Mouse (Mus musculus) right cerebral cortex, postnatal 14 days (tissue): ENCODE measurements around the gene Tbc1d22b.

Experiments used
- DNase-seq: peaks from one replicate; pipeline ENCODE4 v3.0.0; 2022

The Tbc1d22b gene

DNA sequence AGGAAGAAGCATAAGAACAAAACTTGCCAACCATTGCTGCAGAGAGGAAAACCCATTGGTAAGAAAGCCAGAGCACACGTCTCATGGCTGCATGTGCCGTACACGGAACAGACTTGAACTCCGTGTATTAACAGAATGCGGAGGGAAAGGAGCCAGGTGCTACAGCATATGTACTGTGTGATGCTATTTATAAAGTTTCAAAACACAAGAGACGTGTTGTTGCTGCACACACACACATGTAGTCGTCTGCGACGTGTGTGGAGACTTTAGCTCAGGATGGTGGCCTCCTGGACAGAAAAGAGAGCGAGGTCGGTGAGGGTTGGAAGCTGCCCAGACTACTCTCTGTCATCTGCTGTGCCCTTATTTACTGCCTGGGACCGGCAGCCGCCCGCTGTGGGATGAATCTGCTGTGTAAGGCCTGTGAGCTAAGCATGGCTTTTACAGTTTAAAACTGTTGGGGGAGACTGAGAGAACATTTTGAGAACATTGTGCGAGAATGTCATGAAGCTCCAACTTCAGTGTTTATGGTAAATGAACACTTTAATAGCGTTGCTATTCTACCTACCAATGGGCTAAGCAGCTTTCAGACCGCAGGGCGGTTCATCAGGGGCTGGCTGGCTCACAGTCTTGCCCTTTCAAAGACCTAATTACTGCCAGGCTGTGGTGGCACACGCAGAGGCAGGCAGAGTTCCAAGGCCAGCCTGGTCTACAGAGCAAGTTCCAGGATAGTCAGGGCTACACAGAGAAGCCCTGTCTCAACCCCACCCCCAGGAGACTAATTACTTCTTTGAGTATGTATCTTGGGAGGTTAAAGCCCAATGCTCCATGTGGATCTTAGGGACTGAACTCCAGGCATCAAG is 6.5 kb upstream of the Tbc1d22b start:
- DNase-seq: no peak

GRCm38 (mm10) chr17:29544064-29544463 is 5.5 kb upstream of the Tbc1d22b start:
- DNase-seq: no peak

DNA sequence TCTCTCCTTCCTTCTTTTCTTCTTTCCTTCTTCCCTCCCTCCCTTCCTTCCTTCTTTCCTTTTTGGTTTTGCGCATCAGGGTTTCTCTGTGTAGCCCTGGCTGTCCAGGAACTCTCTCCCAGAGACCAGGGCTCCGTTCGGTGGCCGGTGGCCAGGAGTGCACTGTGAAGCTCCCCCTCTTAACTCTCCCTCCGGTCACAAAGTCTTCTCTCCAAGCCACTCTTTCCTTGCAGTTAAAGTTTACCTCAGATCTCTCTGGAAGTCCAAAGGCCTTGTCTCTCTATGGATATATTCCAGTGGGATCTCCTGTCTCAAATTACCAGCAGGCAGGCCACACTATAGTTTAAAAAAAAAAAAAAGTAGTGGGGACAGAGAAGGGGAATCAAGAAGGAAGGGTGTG is 4.3 kb upstream of the Tbc1d22b start:
- DNase-seq: no peak

DNA sequence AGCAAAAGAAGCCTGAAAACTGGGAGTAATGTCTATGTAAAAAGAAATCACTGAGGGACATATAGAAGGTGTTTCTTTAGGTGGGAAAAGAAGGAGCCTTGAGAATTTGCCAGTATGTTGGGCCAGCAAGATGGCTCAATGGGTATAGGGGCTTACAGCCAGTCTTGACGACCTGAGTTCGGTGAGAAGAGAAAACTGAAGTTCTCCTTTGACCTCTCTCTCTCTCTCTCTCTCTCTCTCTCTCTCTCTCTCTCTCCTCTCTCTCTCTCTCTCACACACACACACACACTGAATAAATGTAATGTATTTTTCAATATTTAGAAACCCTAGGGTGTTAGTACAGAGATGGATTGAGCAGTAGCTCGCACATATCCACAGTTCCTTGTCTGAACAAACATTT is 1.1 kb upstream of the Tbc1d22b start:
- no peak for DNase-seq

GRCm38 (mm10) chr17:29548994-29549393 is 591 bp upstream of the Tbc1d22b start:
- no peak for DNase-seq

GRCm38 (mm10) chr17:29551019-29551418 is 1.4 kb downstream of the Tbc1d22b start:
- DNase-seq: no peak

DNA sequence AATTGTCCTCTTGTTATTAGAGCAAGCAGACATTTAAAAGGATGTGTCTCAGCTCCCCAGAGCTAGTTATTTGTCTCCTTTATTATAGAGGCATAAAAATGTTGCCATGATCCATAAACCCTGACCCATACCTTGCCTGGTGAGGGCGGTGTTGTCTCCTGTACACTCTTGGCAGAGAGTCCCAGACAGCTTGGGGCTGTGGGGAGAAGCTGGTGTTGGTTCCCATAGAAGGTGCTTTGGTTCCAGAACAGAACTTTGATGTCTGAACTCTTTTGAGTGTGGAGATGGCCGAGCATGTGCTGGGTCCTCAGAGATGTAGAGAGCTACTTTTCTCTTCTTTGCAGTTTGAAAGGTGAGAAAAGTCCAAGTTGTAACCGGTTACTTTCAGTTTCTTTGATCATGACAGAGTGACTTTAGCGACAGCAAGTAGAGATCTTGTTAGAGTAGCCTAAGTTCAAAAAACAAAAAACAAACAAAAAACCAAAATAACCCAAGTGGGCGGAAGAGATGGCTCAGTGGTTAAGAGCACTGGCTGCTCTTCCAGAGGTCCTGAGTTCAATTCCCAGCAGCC is 2.7 kb downstream of the Tbc1d22b start, which contains the start of gene Tmem217:
TSS of gene Tmem217 (minus strand) at position 224 of the 571 bp plus-strand sequence.
- no peak for DNase-seq

DNA sequence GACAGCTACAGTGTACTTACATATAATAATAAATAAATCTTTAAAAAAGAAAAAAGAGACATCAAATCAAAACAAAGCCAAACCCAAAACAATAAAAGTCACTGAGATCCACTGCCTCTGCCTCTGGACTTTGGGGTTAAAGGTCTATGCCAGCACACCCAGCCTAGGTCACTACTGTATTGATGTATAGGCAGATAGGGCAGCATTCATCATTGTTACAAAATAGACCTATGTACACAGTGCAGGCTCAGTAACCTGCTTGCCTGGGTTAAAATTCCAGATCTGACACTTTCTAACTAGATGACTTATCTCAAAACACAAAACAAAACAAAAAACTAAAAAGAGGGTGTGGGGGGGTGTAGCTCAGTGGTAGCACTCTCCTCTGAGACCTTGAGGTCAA is 4.6 kb downstream of the Tbc1d22b start:
- no peak for DNase-seq

DNA sequence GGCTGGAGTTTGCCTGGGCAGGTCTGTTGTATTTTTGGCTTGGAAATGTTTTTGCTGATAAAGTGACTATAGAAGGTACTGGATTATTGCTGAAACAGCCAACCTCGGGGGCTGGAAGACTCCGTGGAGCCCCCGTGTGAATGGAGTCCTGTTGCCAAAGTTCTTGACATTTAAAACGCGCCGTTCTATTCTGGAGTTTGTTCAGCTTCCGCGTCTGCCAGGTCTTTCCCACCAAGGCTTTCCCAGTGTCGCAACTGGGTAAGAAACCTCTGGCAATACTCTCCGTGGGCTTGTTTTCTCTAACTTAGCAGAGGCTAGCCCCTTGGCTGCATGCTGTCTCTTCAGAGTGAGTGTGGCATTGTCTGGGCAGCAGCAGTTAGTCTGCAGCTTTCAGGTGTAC is 6.9 kb downstream of the Tbc1d22b start:
- DNase-seq: no peak

GRCm38 (mm10) chr17:29556893-29557292 is 7.3 kb downstream of the Tbc1d22b start:
- no peak for DNase-seq

GRCm38 (mm10) chr17:29558476-29558875 is 8.9 kb downstream of the Tbc1d22b start:
- no peak for DNase-seq

GRCm38 (mm10) chr17:29565521-29565920 is 15.9 kb downstream of the Tbc1d22b start:
- no peak for DNase-seq

DNA sequence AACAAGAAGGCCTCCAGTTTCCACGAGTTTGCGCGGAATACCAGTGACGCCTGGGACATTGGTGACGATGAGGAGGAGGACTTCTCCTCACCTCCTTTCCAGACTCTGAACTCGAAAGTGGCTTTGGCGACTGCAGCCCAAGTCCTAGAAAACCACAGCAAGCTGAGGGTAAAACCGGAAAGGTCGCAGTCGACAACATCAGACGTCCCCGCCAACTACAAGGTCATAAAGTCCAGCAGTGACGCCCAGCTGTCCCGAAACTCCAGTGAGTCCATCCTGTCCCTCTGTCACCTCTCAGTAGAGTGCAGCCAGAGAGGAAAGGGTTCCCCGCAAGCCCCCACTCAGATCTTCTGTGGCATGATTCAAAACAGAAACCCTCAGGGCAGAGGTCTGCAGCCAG is 18.9 kb downstream of the Tbc1d22b start:
- DNase-seq: no peak

- no peak for DNase-seq
Observed at GRCm38 (mm10) chr17:29569831-29570230, 20.2 kb downstream of the Tbc1d22b start.

DNA sequence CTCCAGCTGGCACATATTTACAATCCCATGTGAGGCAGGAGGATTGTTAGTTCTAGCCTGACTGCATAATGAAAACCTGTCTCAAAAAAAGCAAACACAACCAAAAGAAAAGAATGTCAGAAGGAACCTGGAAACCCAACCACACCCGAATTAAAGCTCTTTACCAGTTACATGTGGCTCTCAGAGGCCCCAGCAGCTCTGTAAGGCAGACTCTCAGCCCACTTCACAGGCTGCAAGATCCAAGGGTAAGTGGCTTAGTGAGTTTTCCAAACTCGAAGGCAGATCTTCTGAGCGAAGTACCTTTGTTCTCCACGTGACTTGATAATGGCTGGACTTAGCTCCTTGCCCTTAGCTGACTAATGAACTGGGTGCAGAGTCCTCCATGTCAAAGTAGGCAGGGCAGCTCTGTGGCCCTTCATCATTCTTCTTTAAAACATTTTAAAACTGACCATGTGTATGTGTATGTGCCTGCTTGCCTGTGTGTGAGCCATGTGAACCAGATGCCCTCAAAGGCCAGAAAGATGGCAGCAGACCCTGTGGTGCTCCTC is 30.1 kb downstream of the Tbc1d22b start:
- no peak for DNase-seq

DNA sequence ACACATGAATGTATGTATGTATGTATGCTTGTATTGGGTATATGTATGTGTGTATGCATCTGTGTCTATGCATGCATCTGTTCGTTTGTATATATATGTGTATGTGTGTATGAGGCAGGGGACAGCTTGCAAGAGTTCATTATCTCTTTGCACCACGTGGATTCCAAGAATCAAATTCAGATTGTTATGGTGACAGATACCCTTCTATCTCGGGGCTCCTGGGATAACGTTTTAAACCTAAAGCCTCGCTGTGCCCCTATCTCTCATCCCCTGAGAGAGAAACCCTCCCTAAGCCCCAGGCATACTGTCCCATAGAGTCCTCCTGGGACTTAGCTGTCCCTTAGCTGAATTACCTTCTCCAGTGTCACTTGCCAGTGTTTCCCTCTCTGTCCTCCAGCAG is 34.0 kb downstream of the Tbc1d22b start:
- no peak for DNase-seq

DNA sequence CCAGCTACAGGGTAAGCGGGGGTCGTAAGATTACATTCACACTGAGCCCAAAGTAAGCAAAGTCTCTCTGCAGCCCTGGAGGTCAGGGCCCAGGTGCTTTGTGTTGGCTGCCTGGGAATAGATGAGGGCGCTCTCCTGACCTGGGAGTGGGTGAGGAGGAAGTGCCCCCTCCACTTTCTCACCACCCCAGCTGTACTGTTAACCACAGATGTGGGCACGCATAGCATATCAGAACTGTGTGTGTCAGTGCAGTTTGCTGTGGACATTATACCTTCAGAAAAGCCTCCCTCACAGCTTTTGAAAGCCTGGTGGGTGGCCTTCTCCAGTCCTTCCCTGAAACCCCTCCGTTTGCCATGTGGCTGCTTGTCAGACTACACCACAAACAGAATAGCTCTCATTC is 34.7 kb downstream of the Tbc1d22b start:
- no peak for DNase-seq

GRCm38 (mm10) chr17:29584737-29585136 is 35.2 kb downstream of the Tbc1d22b start:
- no peak for DNase-seq

- DNase-seq: no peak
Observed at GRCm38 (mm10) chr17:29585446-29585845, 35.9 kb downstream of the Tbc1d22b start.

GRCm38 (mm10) chr17:29586921-29587320 is 37.3 kb downstream of the Tbc1d22b start:
- no peak for DNase-seq

GRCm38 (mm10) chr17:29589221-29589898 is 39.8 kb downstream of the Tbc1d22b start:
- no peak for DNase-seq

DNA sequence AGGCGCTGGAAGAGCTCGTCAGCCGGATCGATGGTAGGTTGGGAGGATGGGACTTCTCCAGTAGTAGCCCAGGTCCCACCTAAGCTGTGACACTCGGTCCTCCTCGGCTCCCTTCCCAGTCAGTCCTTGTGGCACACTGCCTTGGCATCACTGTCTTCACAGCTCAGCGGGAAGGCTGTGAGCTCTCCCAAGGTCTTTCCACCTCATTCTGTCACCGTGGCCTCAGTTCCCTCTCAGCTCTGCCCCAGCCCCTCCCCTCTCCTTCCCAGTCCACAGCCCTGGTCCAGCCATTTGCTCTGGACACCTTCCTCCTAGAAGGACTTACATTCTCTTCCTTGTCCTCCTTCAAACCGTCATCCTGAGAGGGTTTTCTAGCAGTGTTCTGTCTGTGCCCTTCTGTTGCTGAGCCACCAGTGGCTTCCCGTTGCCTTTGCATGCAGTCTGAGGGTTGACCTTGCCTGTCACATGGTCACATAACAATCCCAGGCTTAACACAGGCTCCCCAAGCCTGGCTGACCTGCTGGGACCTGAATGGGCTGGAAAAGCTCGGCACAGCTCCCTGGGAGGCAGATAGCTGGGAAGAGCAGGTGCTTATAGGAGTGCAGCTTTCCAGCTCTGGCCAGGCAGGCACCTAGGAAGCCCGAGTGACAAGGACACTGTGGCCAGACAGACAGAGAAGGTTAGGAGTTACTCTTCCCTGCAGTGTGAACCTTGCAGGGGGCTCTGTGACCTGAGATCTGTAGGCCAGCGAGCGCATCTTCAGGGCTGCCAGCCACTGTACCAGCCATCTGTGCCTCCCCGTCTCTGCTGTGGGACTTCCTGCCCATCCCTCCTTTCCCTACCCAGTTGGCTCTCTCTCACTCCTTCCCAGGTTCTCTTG is 46.5 kb downstream of the Tbc1d22b start:
- DNase-seq: no peak

DNA sequence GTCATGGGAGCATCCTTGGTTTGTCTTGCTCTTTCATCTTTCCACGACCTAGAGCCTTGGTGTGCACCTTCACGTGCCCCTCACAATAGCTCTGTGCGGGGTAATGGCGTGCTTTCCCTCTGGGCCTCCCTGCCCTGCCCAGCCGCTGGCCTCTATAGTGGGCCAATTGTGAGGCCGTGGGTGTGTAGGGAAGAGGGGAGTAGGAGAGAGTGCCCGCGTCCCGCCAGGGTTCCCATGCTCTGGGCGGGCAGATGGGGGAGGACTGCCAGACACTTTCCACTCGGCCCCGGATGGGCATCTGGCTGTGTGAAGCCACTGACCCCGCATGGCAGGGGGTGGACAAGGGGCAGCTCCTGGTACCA is 47.2 kb downstream of the Tbc1d22b start:
- no peak for DNase-seq
